Comparison of ENCODE assay signal across 21 mouse cellular contexts in the genomic region with DNA sequence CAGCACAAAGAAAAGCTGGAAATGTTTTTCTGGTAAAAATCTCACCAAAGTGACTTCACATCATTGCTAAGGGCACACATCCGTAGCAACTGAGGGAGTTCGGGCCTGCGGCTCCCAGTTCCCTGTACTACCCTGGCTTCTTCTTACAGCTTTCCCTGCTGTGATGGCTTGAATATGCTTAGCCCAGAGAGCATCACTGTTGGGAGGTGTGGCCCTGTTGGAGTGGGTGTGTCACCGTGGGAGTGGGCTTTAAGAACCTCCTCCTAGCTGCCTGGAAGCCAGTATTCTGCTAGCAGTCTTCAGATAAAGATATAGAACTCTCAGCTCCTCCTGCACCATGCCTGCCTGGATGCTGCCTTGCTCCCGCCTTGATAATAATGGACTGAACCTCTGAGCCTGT. TPM values are rescaled to one million over a fixed set of nuclear protein-coding genes. Genes with fewer than 3 reads are reported as not detected.
"Had no signal": no experiment of that assay in that cellular context is flagged by ENCODE, and none has a peak within 500 bp of the region (broad histone marks: within the 10 kb centered on the region; RNA-seq: fewer than 3 reads in every experiment).

No protein-coding gene starts in this region.

- H3K27ac ChIP-seq: neural tube, embryonic 13.5 days; neural tube, embryonic 15.5 days; stomach, embryonic 15.5 days; stomach, postnatal 0 days had no signal

- H3K4me1 ChIP-seq: stomach, embryonic 15.5 days had no signal

- H3K4me3 ChIP-seq: neural tube, embryonic 13.5 days; neural tube, embryonic 15.5 days; stomach, embryonic 15.5 days had no signal

- H3K36me3 ChIP-seq: neural tube, embryonic 13.5 days; neural tube, embryonic 15.5 days; stomach, embryonic 15.5 days had no signal

- H3K4me2 ChIP-seq: neural tube, embryonic 13.5 days; neural tube, embryonic 15.5 days; stomach, embryonic 15.5 days had no signal

- H3K27me3 ChIP-seq: stomach, embryonic 15.5 days had no signal

- H3K9me3 ChIP-seq: neural tube, embryonic 13.5 days; neural tube, embryonic 15.5 days; stomach, embryonic 15.5 days had no signal

- DNase-seq: retina, postnatal 1 day; right cerebral cortex, adult 18-20 months; right cerebral cortex, postnatal 14 days; right cerebral cortex, postnatal 25 days; right cerebral cortex, postnatal 4 days; spleen, adult 18-20 months; thymus, adult 18-20 months; thymus, adult 2 months; thymus, postnatal 14 days; thymus, postnatal 25 days; thymus, postnatal 36 days; thymus, postnatal 4 days had no signal

- H3K9ac ChIP-seq: neural tube, embryonic 13.5 days; neural tube, embryonic 15.5 days; stomach, embryonic 15.5 days had no signal

RNA-seq across cellular contexts. Expression of a gene that starts 45.2 kb away (rescaled TPM):
- total RNA-seq: neutrophil, adult 5-6 weeks had no signal
- polyA plus RNA-seq: small intestine, adult 2 months; stomach, embryonic 16.5 days; stomach, postnatal 0 days; thymus, postnatal 0 days; urinary bladder, adult 2 months had no signal
